Mouse (Mus musculus) hindbrain, embryonic 15.5 days (tissue): ENCODE results near the gene Lce1m. TPM values are rescaled to one million over a fixed set of nuclear protein-coding genes. Genes with fewer than 3 reads are reported as not detected.
A peak's percentile ranks its signal among the peaks of the same experiment; 100 is the strongest.

Experiments used
- ATAC-seq: fragments of 200-750 bp; cut with Nextera tagmentation; 2 replicates; pipeline ENCODE4 v1.8.0; 2017; ENCODE audit warnings: low read depth, moderate number of reproducible peaks, moderate TSS enrichment; ENCODE audit not compliant: low FRiP score
- H3K27ac ChIP-seq: fragments of 300-500 bp; sonication (generic); replicated peaks from 2 replicates; pipeline ENCODE4 v1.5.1; 2015; ENCODE audit warnings: mild to moderate bottlenecking, inconsistent platforms
- H3K27me3 ChIP-seq: fragments of 300-500 bp; sonication (generic); 2 replicates; pipeline ENCODE4 v1.6.1; 2015; ENCODE audit warnings: control low read depth, inconsistent platforms
- H3K36me3 ChIP-seq: fragments of 300-500 bp; sonication (generic); 2 replicates; pipeline ENCODE4 v1.6.1; 2015; ENCODE audit warnings: control low read depth, inconsistent platforms
- H3K4me1 ChIP-seq: fragments of 300-500 bp; sonication (generic); replicated peaks from 2 replicates; pipeline ENCODE4 v1.6.1; 2015; ENCODE audit warnings: control low read depth, inconsistent platforms
- H3K4me2 ChIP-seq: fragments of 300-500 bp; sonication (generic); 2 replicates; pipeline ENCODE4 v1.6.1; 2015; ENCODE audit warnings: moderate library complexity, mild to moderate bottlenecking, inconsistent platforms
- H3K4me3 ChIP-seq: fragments of 300-500 bp; sonication (generic); 2 replicates; pipeline ENCODE4 v1.5.1; 2015; ENCODE audit warnings: mild to moderate bottlenecking, inconsistent platforms
- H3K9ac ChIP-seq: fragments of 300-500 bp; sonication (generic); 2 replicates; pipeline ENCODE4 v1.6.1; 2015; ENCODE audit warnings: inconsistent platforms
- H3K9me3 ChIP-seq: fragments of 300-500 bp; sonication (generic); 2 replicates; pipeline ENCODE4 v1.6.1; 2016; ENCODE audit warnings: control low read depth, inconsistent platforms
- WGBS: fragments of 180-500 bp; shearing (Covaris S2); methylation state at CpG from one replicate; pipeline ENCODE4 v1.1.7; 2015; 5-methylcytosine and 5-hydroxymethylcytosine counted together
- polyA plus RNA-seq: library from polyadenylated mRNA; unstranded; fragments of >200 nt; fragmentation: Nextera tagmentation; extraction: Ambion mirVana; gene quantifications from 2 replicates; pipeline ENCODE4 v1.2.1, GENCODE M21; 2015

The Lce1m gene
- polyA plus RNA-seq, 1 experiment from 2014 or later: not detected

GRCm38 (mm10) chr3:93002843-93003242 lies 16.0 kb downstream of the Lce1m start:
- Histone ChIP-seq H3K9ac (no peak overlapping the region), H3K4me2 (no peak overlapping the region), H3K36me3 (no peaks in the 10 kb centered on the region), H3K4me3 (no peak overlapping the region), H3K27me3 (no peaks in the 10 kb centered on the region), H3K9me3 (no peaks in the 10 kb centered on the region), H3K4me1 (no peaks in the 10 kb centered on the region), H3K27ac (no peak overlapping the region)
- peak; percentile 61; the same call in 1 of the 2 replicates for ATAC-seq
- WGBS: 67% methylated on average over 4 of the region's 4 CpGs

GRCm38 (mm10) chr3:93000621-93001020 lies 18.2 kb downstream of the Lce1m start:
- no peak overlapping the region for H3K4me3 ChIP-seq
- no peaks in the 10 kb centered on the region for H3K9me3 ChIP-seq
- 81% methylated on average over 3 of the region's 3 CpGs for WGBS
- H3K4me2 ChIP-seq: no peak overlapping the region
- H3K4me1 ChIP-seq: no peaks in the 10 kb centered on the region
- no peak overlapping the region for H3K27ac ChIP-seq
- no peak overlapping the region for H3K9ac ChIP-seq
- no peaks in the 10 kb centered on the region for H3K27me3 ChIP-seq
- no peak for ATAC-seq
- no peaks in the 10 kb centered on the region for H3K36me3 ChIP-seq

GRCm38 (mm10) chr3:92998691-92999090 lies 20.2 kb downstream of the Lce1m start:
- Histone ChIP-seq H3K4me1 (no peaks in the 10 kb centered on the region), H3K9ac (no peak overlapping the region), H3K4me3 (no peak overlapping the region), H3K9me3 (no peaks in the 10 kb centered on the region), H3K27me3 (no peaks in the 10 kb centered on the region), H3K36me3 (no peaks in the 10 kb centered on the region), H3K4me2 (no peak overlapping the region), H3K27ac (no peak overlapping the region)
- ATAC-seq: peak; percentile 93
- 5% methylated on average over 7 of the region's 7 CpGs for WGBS

- Histone ChIP-seq H3K4me2 (no peak within 1 kb of the TSS), H3K9ac (no peak within 1 kb of the TSS), H3K9me3 (no peaks in the 10 kb centered on the region), H3K4me3 (no peak within 1 kb of the TSS), H3K4me1 (no peaks in the 10 kb centered on the region), H3K27me3 (no peaks in the 10 kb centered on the region), H3K27ac (no peak within 1 kb of the TSS), H3K36me3 (no peaks in the 10 kb centered on the region)
- ATAC-seq: no peak
These were observed 26.9 kb downstream of the Lce1m start, which contains the start of gene Lce3f for GRCm38 (mm10) chr3:92991926-92992325. Gene Lce3f, plus strand, starts transcription at chr3:92992226.

GRCm38 (mm10) chr3:92978484-92978883 lies 40.4 kb downstream of the Lce1m start:
- no peak overlapping the region for H3K27ac ChIP-seq
- ATAC-seq: no peak
- WGBS: 87% methylated on average over 2 of the region's 2 CpGs

More at GRCm38 (mm10) chr3:92978484-92978883, 40.4 kb downstream of the Lce1m start:
- Histone ChIP-seq H3K4me1 (no peaks in the 10 kb centered on the region), H3K27me3 (no peaks in the 10 kb centered on the region), H3K4me3 (no peak overlapping the region), H3K9ac (no peak overlapping the region), H3K36me3 (no peaks in the 10 kb centered on the region), H3K4me2 (no peak overlapping the region), H3K9me3 (no peaks in the 10 kb centered on the region)

Other genes starting within 250 kb of the Lce1m start
- not detected in 2 replicates for gene Lce1i, start 240.2 kb downstream of the Lce1m start, polyA plus RNA-seq
- gene Lce1j, start 228.5 kb downstream of the Lce1m start, polyA plus RNA-seq: not detected in 2 replicates
- not detected in 2 replicates for gene Lce1k, start 211.2 kb downstream of the Lce1m start, polyA plus RNA-seq
- gene Kprp, start 191.8 kb downstream of the Lce1m start, polyA plus RNA-seq: not detected in 2 replicates
- gene Lce1l, start 167.8 kb downstream of the Lce1m start, polyA plus RNA-seq: not detected in 2 replicates
- gene 2310050C09Rik, start 148.8 kb downstream of the Lce1m start, polyA plus RNA-seq: not detected in 2 replicates
- not detected in 2 replicates for gene Lce3a, start 92.8 kb downstream of the Lce1m start, polyA plus RNA-seq
- not detected in 2 replicates for gene Lce3b, start 86.1 kb downstream of the Lce1m start, polyA plus RNA-seq
- gene Lce3c, start 74.6 kb downstream of the Lce1m start, polyA plus RNA-seq: 0.62 TPM in 1 of 2 replicates, not detected in the other
- not detected in 2 replicates for gene Lce3d, start 61.7 kb downstream of the Lce1m start, polyA plus RNA-seq
- not detected in 2 replicates for gene Lce3e, start 52.0 kb downstream of the Lce1m start, polyA plus RNA-seq
- not detected in 2 replicates for gene Lce3f, start 26.8 kb downstream of the Lce1m start, polyA plus RNA-seq
- 1.9 and 2.3 TPM in 2 replicates for gene Crct1, start 3.4 kb downstream of the Lce1m start, polyA plus RNA-seq
- gene Gm4858, start 49.8 kb upstream of the Lce1m start, polyA plus RNA-seq: not detected in 2 replicates
- not detected in 2 replicates for gene Crnn, start 125.7 kb upstream of the Lce1m start, polyA plus RNA-seq
- not detected in 2 replicates for gene Flg2, start 178.2 kb upstream of the Lce1m start, polyA plus RNA-seq